Mouse (Mus musculus) heart, embryonic 16.5 days (tissue): ENCODE measurements around the gene Sema4a. TPM values are rescaled to one million over a fixed set of nuclear protein-coding genes. Genes with fewer than 3 reads are reported as not detected.

Source experiments
- ATAC-seq: fragments of 200-750 bp; cut with Nextera tagmentation; replicated peaks from 2 replicates; pipeline ENCODE4 v1.8.0; 2017; ENCODE audit warnings: moderate number of reproducible peaks; ENCODE audit not compliant: insufficient read depth, low FRiP score; ENCODE audit errors: extremely low read depth
- H3K27ac ChIP-seq: fragments of 300-500 bp; sonication (generic); 2 replicates; pipeline ENCODE4 v1.5.1; 2014; ENCODE audit warnings: mild to moderate bottlenecking, low read length, control low read depth, moderate library complexity
- H3K27me3 ChIP-seq: fragments of 300-500 bp; sonication (generic); 2 replicates; pipeline ENCODE4 v1.6.1; 2014; ENCODE audit warnings: low read length, mixed read lengths; ENCODE audit not compliant: control insufficient read depth, insufficient read depth
- H3K36me3 ChIP-seq: fragments of 300-500 bp; sonication (generic); 2 replicates; pipeline ENCODE4 v1.6.1; 2014; ENCODE audit not compliant: control insufficient read depth, insufficient read depth
- H3K4me1 ChIP-seq: fragments of 300-500 bp; sonication (generic); 2 replicates; pipeline ENCODE4 v1.6.1; 2014; ENCODE audit warnings: low read length, mixed read lengths; ENCODE audit not compliant: control insufficient read depth, insufficient read depth
- H3K4me2 ChIP-seq: fragments of 300-500 bp; sonication (generic); 2 replicates; pipeline ENCODE4 v1.6.1; 2014; ENCODE audit warnings: low read depth, mild to moderate bottlenecking, control low read depth, low read length
- H3K4me3 ChIP-seq: fragments of 300-500 bp; sonication (generic); 2 replicates; pipeline ENCODE4 v1.5.1; 2014; ENCODE audit warnings: mild to moderate bottlenecking, control low read depth, low read length
- H3K9ac ChIP-seq: fragments of 300-500 bp; sonication (generic); 2 replicates; pipeline ENCODE4 v1.6.1; 2014; ENCODE audit warnings: low read length, control low read depth
- H3K9me3 ChIP-seq: fragments of 300-500 bp; sonication (generic); replicated peaks from 2 replicates; pipeline ENCODE4 v1.6.1; 2016; ENCODE audit warnings: low read length; ENCODE audit not compliant: control insufficient read depth
- WGBS: fragments of 180-500 bp; shearing (Covaris S2); extraction: QIAGEN DNeasy Blood & Tissue Kit; methylation state at CpG from one replicate; pipeline ENCODE4 v1.1.7; 2014; 5-methylcytosine and 5-hydroxymethylcytosine counted together
- polyA plus RNA-seq: library from polyadenylated mRNA; unstranded; fragments of >200 nt; fragmentation: Nextera tagmentation; extraction: Ambion mirVana; gene quantifications from 2 replicates; pipeline ENCODE4 v1.2.1, GENCODE M21; 2015

Gene Sema4a
- polyA plus RNA-seq, 1 experiment from 2014 or later: 3.7 TPM

GRCm38 (mm10) chr3:88415668-88416067 lies 45.3 kb downstream of the Sema4a start:
- H3K9ac ChIP-seq: no peak overlapping the region
- no peak overlapping the region for H3K4me2 ChIP-seq
- H3K9me3 ChIP-seq: no peaks in the 10 kb centered on the region
- no peaks in the 10 kb centered on the region for H3K27me3 ChIP-seq
- H3K4me3 ChIP-seq: no peak overlapping the region
- H3K36me3 ChIP-seq: peaks cover 28% of the 10 kb centered on the region
- WGBS: 53% methylated on average over 4 of the region's 4 CpGs
- peaks cover 4% of the 10 kb centered on the region for H3K4me1 ChIP-seq
- ATAC-seq: no peak
- no peak overlapping the region for H3K27ac ChIP-seq

- Histone ChIP-seq H3K4me3 (no peak overlapping the region), H3K9me3 (no peaks in the 10 kb centered on the region), H3K27ac (no peak overlapping the region), H3K36me3 (peaks cover 14% of the 10 kb centered on the region), H3K27me3 (no peaks in the 10 kb centered on the region), H3K9ac (no peak overlapping the region), H3K4me1 (peaks cover 17% of the 10 kb centered on the region), H3K4me2 (no peak overlapping the region)
- 80% methylated on average over 11 of the region's 11 CpGs for WGBS
- no peak for ATAC-seq
Observed at GRCm38 (mm10) chr3:88412636-88413035, 48.3 kb downstream of the Sema4a start.

- no peak overlapping the region for H3K9ac ChIP-seq
- H3K27me3 ChIP-seq: no peaks in the 10 kb centered on the region
- 79% methylated on average over 4 of the region's 4 CpGs for WGBS
- no peak for ATAC-seq
- H3K4me3 ChIP-seq: no peak overlapping the region
- peaks cover 14% of the 10 kb centered on the region for H3K36me3 ChIP-seq
- H3K27ac ChIP-seq: no peak overlapping the region
- no peak overlapping the region for H3K4me2 ChIP-seq
- peaks cover 17% of the 10 kb centered on the region for H3K4me1 ChIP-seq
- no peaks in the 10 kb centered on the region for H3K9me3 ChIP-seq
Observed at GRCm38 (mm10) chr3:88411681-88412080, 49.3 kb downstream of the Sema4a start.

- peaks cover 6% of the 10 kb centered on the region; the same call in 1 of the 2 replicates for H3K36me3 ChIP-seq
- peak overlapping the region; percentile 98 for H3K27ac ChIP-seq
- no peak for ATAC-seq
- H3K4me1 ChIP-seq: peaks cover 17% of the 10 kb centered on the region
- 19% methylated on average over 7 of the region's 7 CpGs for WGBS
- no peaks in the 10 kb centered on the region for H3K27me3 ChIP-seq
- H3K9ac ChIP-seq: peak overlapping the region; percentile 94
- H3K4me3 ChIP-seq: peak overlapping the region; percentile 71
- no peaks in the 10 kb centered on the region for H3K9me3 ChIP-seq
- peak overlapping the region; percentile 85 for H3K4me2 ChIP-seq
Observed at GRCm38 (mm10) chr3:88410645-88411031, 50.3 kb downstream of the Sema4a start.

- WGBS: 0% methylated on average over 54 of the region's 54 CpGs
- peak within 1 kb of the TSS; percentile 98 for H3K27ac ChIP-seq
- peaks cover 17% of the 10 kb centered on the region for H3K4me1 ChIP-seq
- peak within 1 kb of the TSS; percentile 94 for H3K9ac ChIP-seq
- H3K4me3 ChIP-seq: peak within 1 kb of the TSS; percentile 71
- H3K9me3 ChIP-seq: no peaks in the 10 kb centered on the region
- peak; percentile 90 for ATAC-seq
- H3K4me2 ChIP-seq: peak within 1 kb of the TSS; percentile 85
- peaks cover 6% of the 10 kb centered on the region; the same call in 1 of the 2 replicates for H3K36me3 ChIP-seq
- H3K27me3 ChIP-seq: no peaks in the 10 kb centered on the region
Observed at GRCm38 (mm10) chr3:88409741-88410644, 51.0 kb downstream of the Sema4a start, which contains the start of gene Pmf1. Pmf1 (minus strand) TSS chr3:88410331.

- ATAC-seq: no peak
- Histone ChIP-seq H3K9ac (peak overlapping the region; percentile 94), H3K4me1 (peaks cover 17% of the 10 kb centered on the region), H3K36me3 (peaks cover 7% of the 10 kb centered on the region; the same call in 1 of the 2 replicates), H3K27ac (no peak overlapping the region; the same call in 1 of the 2 replicates), H3K9me3 (no peaks in the 10 kb centered on the region), H3K4me2 (peak overlapping the region; percentile 85), H3K4me3 (peak overlapping the region; percentile 71), H3K27me3 (no peaks in the 10 kb centered on the region)
- 37% methylated on average over 5 of the region's 5 CpGs for WGBS
Observed at GRCm38 (mm10) chr3:88408953-88409352, 52.0 kb downstream of the Sema4a start.

- peaks cover 10% of the 10 kb centered on the region; the same call in 1 of the 2 replicates for H3K36me3 ChIP-seq
- H3K4me2 ChIP-seq: no peak overlapping the region
- H3K4me1 ChIP-seq: peaks cover 17% of the 10 kb centered on the region
- H3K4me3 ChIP-seq: no peak overlapping the region
- no peaks in the 10 kb centered on the region for H3K9me3 ChIP-seq
- H3K9ac ChIP-seq: peak overlapping the region; percentile 31; the same call in 1 of the 2 replicates
- no peaks in the 10 kb centered on the region for H3K27me3 ChIP-seq
- no peak for ATAC-seq
- WGBS: 53% methylated on average over 7 of the region's 7 CpGs
- no peak overlapping the region for H3K27ac ChIP-seq
Observed at GRCm38 (mm10) chr3:88407529-88407928, 53.5 kb downstream of the Sema4a start.

- WGBS: 1% methylated on average over 2 of the region's 2 CpGs
- Histone ChIP-seq H3K4me2 (no peak overlapping the region), H3K36me3 (peaks cover 6% of the 10 kb centered on the region; the same call in 1 of the 2 replicates), H3K27ac (no peak overlapping the region), H3K9me3 (no peaks in the 10 kb centered on the region), H3K9ac (no peak overlapping the region), H3K4me3 (no peak overlapping the region), H3K27me3 (no peaks in the 10 kb centered on the region), H3K4me1 (peaks cover 17% of the 10 kb centered on the region)
- ATAC-seq: 0 out of 2 replicates have a peak, but pooled peaks have one; percentile 9
Observed at GRCm38 (mm10) chr3:88407090-88407489, 53.9 kb downstream of the Sema4a start.
